10 mouse cellular contexts compared by ENCODE assay signal in genomic region chr1:78203086-78203614, GRCm38 (mm10). TPM values are rescaled to one million over a fixed set of nuclear protein-coding genes. Genes with fewer than 3 reads are reported as not detected.
DNase-seq lines count a peak whose midpoint lies in the region; ATAC-seq and TF ChIP-seq lines count a peak whose summit lies in the region.
"Had no signal": no experiment of that assay in that cellular context is flagged by ENCODE, and none has a peak within 500 bp of the region (broad histone marks: within the 10 kb centered on the region; RNA-seq: fewer than 3 reads in every experiment).

No protein-coding gene starts in this region.

- H3K9ac ChIP-seq in heart, embryonic 12.5 days: no peak overlapping the region
- no peak overlapping the region for H3K9ac ChIP-seq in hindbrain, embryonic 14.5 days
- H3K9ac ChIP-seq in midbrain, embryonic 13.5 days (replicated peaks): peak overlapping the region; percentile 44; the same call in 1 of the 2 replicates

- no peak for DNase-seq in heart, postnatal 4 days
- peak; percentile 45 for DNase-seq in brain, embryonic 14.5 days (ENCODE audit: low read depth)
- DNase-seq in hindbrain, embryonic 14.5 days (ENCODE audit: low spot score): peak; percentile 24
- DNase-seq in testis, postnatal 10 days (ENCODE audit: low spot score): no peak
- DNase-seq in natural killer cell, adult 2 months (ENCODE audit: low spot score in 2 of 2): no peak
- no peak for DNase-seq in lung, postnatal 36 days

- peak overlapping the region; percentile 54 for H3K4me3 ChIP-seq in heart, embryonic 12.5 days
- peak overlapping the region; percentile 22 for H3K4me3 ChIP-seq in hindbrain, embryonic 14.5 days (replicated peaks; ENCODE audit: low read length)
- peak overlapping the region; percentile 38 for H3K4me3 ChIP-seq in midbrain, embryonic 13.5 days (replicated peaks)

- ATAC-seq in heart, embryonic 12.5 days (ENCODE audit: insufficient number of reproducible peaks, low FRiP score): no peak
- peak; percentile 9; the same call in 1 of the 2 replicates for ATAC-seq in hindbrain, embryonic 14.5 days (ENCODE audit: low FRiP score)
- ATAC-seq in midbrain, embryonic 13.5 days: peak; percentile 53; the same call in 1 of the 2 replicates

- no peak for TF ChIP-seq POLR2A in brain, embryonic 14.5 days (IDR thresholded peaks at IDR 0.05; ENCODE audit: borderline replicate concordance, extremely low read depth, insufficient read depth, insufficient read length, poor library complexity, severe bottlenecking)

- H3K36me3 ChIP-seq in heart, embryonic 12.5 days: no peaks in the 10 kb centered on the region
- no peaks in the 10 kb centered on the region for H3K36me3 ChIP-seq in hindbrain, embryonic 14.5 days (replicated peaks; ENCODE audit: control insufficient read depth, insufficient read depth)
- H3K36me3 ChIP-seq in midbrain, embryonic 13.5 days: no peaks in the 10 kb centered on the region

- H3K4me1 ChIP-seq in heart, embryonic 12.5 days (replicated peaks): peaks cover 13% of the 10 kb centered on the region; the same call in 1 of the 2 replicates
- H3K4me1 ChIP-seq in hindbrain, embryonic 14.5 days (replicated peaks; ENCODE audit: control insufficient read depth, insufficient read depth, low read length): peaks cover 7% of the 10 kb centered on the region
- peaks cover 33% of the 10 kb centered on the region for H3K4me1 ChIP-seq in midbrain, embryonic 13.5 days (replicated peaks)

- no peak for TF ChIP-seq CTCF in brain, embryonic 14.5 days (IDR thresholded peaks at IDR 0.05; ENCODE audit: borderline replicate concordance, extremely low read depth, insufficient read depth, insufficient read length)

- H3K9me3 ChIP-seq in heart, embryonic 12.5 days (replicated peaks): no peaks in the 10 kb centered on the region
- no peaks in the 10 kb centered on the region for H3K9me3 ChIP-seq in hindbrain, embryonic 14.5 days (ENCODE audit: control insufficient read depth, low read length)
- no peaks in the 10 kb centered on the region for H3K9me3 ChIP-seq in midbrain, embryonic 13.5 days

- 3% methylated on average over 14 of the region's 14 CpGs for WGBS in heart, embryonic 12.5 days
- WGBS in hindbrain, embryonic 14.5 days: under 1% methylated on average over 14 of the region's 14 CpGs
- WGBS in midbrain, embryonic 13.5 days: under 1% methylated on average over 14 of the region's 14 CpGs

- peaks cover 89% of the 10 kb centered on the region for H3K27me3 ChIP-seq in heart, embryonic 12.5 days (replicated peaks)
- H3K27me3 ChIP-seq in hindbrain, embryonic 14.5 days (ENCODE audit: control insufficient read depth, insufficient read depth, low read length): peaks cover 90% of the 10 kb centered on the region
- H3K27me3 ChIP-seq in midbrain, embryonic 13.5 days: peaks cover 95% of the 10 kb centered on the region

- H3K27ac ChIP-seq in heart, embryonic 12.5 days (ENCODE audit: poor library complexity, severe bottlenecking): no peak overlapping the region
- H3K27ac ChIP-seq in hindbrain, embryonic 14.5 days: no peak overlapping the region
- H3K27ac ChIP-seq in midbrain, embryonic 13.5 days: no peak overlapping the region

- H3K4me2 ChIP-seq in heart, embryonic 12.5 days: peak overlapping the region; percentile 81
- peak overlapping the region; percentile 46 for H3K4me2 ChIP-seq in hindbrain, embryonic 14.5 days (replicated peaks)
- H3K4me2 ChIP-seq in midbrain, embryonic 13.5 days (replicated peaks): peak overlapping the region; percentile 55

RNA-seq across cellular contexts. Expression of gene Pax3, which starts 6.2 kb away (rescaled TPM):
- polyA plus RNA-seq in heart, embryonic 12.5 days (2016; fragmentation: Nextera tagmentation; extraction: Ambion mirVana): 0.10 and 0.12 TPM in 2 replicates
- under 1 TPM in 1 of 2 experiments, not detected in 1; 0.11 TPM for total RNA-seq in heart, postnatal 4 days (2021)
- polyA plus RNA-seq in brain, embryonic 14.5 days (2012; rRNA removed): 4.8 and 10.6 TPM in 2 replicates
- 7.9 and 8.2 TPM in 2 replicates for polyA plus RNA-seq in hindbrain, embryonic 14.5 days (2014; fragmentation: Nextera tagmentation; extraction: Ambion mirVana)
- polyA plus RNA-seq in midbrain, embryonic 13.5 days (2015; fragmentation: Nextera tagmentation; extraction: Ambion mirVana): 30.4 and 35.6 TPM in 2 replicates
- total RNA-seq: hematopoietic stem cell, adult 5-6 weeks; neutrophil, adult 5-6 weeks had no signal

Comparison
In these comparisons a context has a peak if more than half of its experiments do, and no peak if none do; other contexts are left out.
1. DNase-seq: peak in brain, embryonic 14.5 days (single experiment) and hindbrain, embryonic 14.5 days (single experiment); none in heart, postnatal 4 days (single experiment), testis, postnatal 10 days (single experiment), natural killer cell, adult 2 months (0 of 2) and lung, postnatal 36 days (single experiment).
2. Peak in every context shown above with its lines, with median percentiles within 50 percentile points of each other: H3K4me2 ChIP-seq and H3K4me3 ChIP-seq.